Mouse (Mus musculus): ENCODE measurements around the gene Rgs1. TPM values are rescaled to one million over a fixed set of nuclear protein-coding genes. Genes with fewer than 3 reads are reported as not detected.

Gene Rgs1
- not detected in 2 replicates for polyA plus RNA-seq (2015; fragmentation: Nextera tagmentation; extraction: Ambion mirVana)

DNA sequence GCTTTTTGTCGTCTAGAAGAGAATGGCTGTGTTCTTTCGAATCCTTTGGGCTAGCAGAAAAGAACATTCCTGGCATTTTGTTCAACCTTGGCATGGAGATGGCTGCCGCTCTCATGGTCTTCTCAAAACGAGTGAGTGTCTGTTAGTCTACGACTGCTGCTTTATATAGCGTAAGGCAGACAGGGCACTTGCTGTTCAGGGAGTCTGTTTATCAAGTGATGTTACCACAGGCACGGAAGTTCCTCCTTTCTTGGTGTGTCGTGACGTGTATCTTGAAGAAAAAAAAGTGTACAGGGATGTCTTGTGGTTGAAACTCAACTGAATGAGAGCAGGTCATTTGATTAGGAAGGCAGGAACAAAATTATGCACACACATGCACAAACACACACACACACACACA lies at the start of gene Rgs1:
TSS of gene Rgs1 (minus strand) at position 320 of the 400 bp plus-strand sequence.
- Histone ChIP-seq H3K27ac (replicated peaks) (no peak within 1 kb of the TSS), H3K27me3 (no peaks in the 10 kb centered on the region), H3K9me3 (no peaks in the 10 kb centered on the region), H3K4me1 (replicated peaks) (no peaks in the 10 kb centered on the region), H3K36me3 (no peaks in the 10 kb centered on the region), H3K4me2 (no peak within 1 kb of the TSS), H3K9ac (no peak within 1 kb of the TSS), H3K4me3 (no peak within 1 kb of the TSS)
- no peak for ATAC-seq (ENCODE audit: low read depth)
- WGBS, result 72% methylated on average over 9 of the region's 9 CpGs

DNA sequence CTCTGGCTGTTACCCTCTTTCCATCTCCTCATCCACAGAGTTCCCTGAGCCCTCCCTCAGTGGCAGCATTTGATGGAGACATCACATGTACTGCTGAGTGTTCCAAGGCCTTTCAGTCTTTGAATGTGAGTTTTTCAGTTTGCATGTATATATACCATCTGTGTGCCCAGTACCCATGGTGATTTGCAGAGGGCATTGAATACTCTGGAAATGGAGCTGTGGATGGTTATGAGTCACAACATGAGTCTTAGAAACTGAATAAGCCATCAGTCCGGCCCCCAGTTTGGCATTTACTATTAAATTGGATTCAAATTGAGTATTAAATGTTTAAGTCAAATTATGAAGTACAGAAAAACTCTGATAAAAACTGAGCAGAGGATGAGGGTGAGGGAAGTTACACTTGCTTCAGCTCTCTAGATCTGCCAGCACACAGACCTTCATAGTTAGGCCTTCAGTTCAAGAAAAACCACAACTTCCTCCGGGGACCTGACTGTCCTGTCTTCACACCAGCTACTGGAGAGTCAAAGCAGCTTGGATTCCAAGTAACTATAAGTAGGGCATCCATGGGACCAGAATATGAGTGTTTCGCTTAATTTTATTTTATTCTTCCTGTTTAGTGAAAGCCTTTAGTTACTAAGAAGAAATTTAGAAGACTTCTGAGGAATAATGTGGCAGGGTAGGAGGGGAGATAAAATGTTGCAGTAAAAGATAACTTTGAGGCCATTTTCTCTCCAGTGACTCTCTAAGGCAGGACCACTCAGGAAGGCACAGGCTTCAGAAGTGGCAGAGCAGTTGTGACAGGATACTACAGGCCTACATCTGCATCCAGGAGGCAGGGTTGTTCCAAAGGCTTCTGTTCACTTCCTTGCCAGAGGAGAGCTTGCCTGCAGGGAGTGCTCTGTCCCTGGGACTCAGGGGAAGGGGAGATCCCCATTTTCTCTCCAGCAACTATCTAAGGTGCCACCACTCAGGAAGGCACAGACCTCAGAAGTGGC lies 34.3 kb upstream of the Rgs1 start:
- no peak overlapping the region for H3K4me2 ChIP-seq
- H3K36me3 ChIP-seq, result no peaks in the 10 kb centered on the region
- H3K27me3 ChIP-seq, result no peaks in the 10 kb centered on the region
- WGBS, result 84% methylated on average over 3 of the region's 3 CpGs
- H3K4me3 ChIP-seq, result no peak overlapping the region
- no peak for ATAC-seq (ENCODE audit: low read depth)
- H3K9ac ChIP-seq, result no peak overlapping the region
- H3K27ac ChIP-seq (replicated peaks), result no peak overlapping the region
- H3K9me3 ChIP-seq, result no peaks in the 10 kb centered on the region
- H3K4me1 ChIP-seq (replicated peaks), result no peaks in the 10 kb centered on the region

DNA sequence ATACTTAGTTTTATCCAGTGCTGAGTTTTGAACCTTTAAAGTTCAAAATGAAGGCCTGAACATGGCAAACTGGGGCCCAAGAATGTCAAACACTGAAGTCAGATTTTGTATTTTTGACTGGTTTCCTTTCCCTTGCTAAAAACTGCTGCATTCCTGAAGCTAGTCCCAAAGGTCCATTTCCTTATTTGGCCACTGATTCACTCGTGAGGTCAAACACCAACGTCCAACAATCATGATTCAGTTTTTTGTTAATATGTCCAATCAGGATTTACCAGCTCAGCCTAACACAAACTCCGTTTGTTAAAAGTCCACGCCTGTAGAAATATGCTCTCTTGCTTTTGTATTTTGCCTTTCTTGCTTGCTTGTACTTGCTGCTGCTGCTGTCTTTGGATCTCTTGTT lies 31.0 kb upstream of the Rgs1 start:
- H3K4me2 ChIP-seq, result no peak overlapping the region
- ATAC-seq (ENCODE audit: low read depth), result no peak

DNA sequence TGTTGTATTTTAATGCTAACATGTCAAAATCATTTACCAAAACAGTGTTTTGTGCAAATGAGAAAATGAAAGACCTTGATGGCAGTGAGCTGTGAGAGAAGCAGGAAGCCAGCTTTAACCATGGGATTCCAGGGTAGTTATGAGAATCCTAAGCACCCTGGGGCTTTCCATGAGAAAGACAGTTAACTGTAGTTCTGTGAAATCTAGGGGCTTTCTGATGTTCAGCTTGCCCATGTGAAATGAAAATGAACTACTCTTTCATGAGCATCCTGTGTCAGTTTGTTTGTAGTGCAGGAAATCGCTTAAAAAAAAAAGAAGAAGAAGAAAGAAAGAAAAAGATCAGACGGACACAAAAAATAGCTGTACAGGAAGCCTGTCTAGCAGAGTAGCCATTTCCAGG lies 23.9 kb upstream of the Rgs1 start:
- Histone ChIP-seq H3K27ac (replicated peaks) (no peak overlapping the region), H3K36me3 (no peaks in the 10 kb centered on the region), H3K4me2 (no peak overlapping the region), H3K9me3 (no peaks in the 10 kb centered on the region), H3K4me1 (replicated peaks) (no peaks in the 10 kb centered on the region), H3K9ac (no peak overlapping the region), H3K4me3 (no peak overlapping the region), H3K27me3 (no peaks in the 10 kb centered on the region)
- 86% methylated on average over 2 of the region's 2 CpGs for WGBS
- ATAC-seq (ENCODE audit: low read depth), result no peak

More for the DNA sequence above, 31.0 kb upstream of the Rgs1 start:
- Histone ChIP-seq H3K9me3 (no peaks in the 10 kb centered on the region), H3K9ac (no peak overlapping the region), H3K4me1 (replicated peaks) (no peaks in the 10 kb centered on the region), H3K27me3 (no peaks in the 10 kb centered on the region), H3K36me3 (no peaks in the 10 kb centered on the region), H3K27ac (replicated peaks) (no peak overlapping the region), H3K4me3 (no peak overlapping the region)
- WGBS, result 66% methylated on average over 4 of the region's 4 CpGs

DNA sequence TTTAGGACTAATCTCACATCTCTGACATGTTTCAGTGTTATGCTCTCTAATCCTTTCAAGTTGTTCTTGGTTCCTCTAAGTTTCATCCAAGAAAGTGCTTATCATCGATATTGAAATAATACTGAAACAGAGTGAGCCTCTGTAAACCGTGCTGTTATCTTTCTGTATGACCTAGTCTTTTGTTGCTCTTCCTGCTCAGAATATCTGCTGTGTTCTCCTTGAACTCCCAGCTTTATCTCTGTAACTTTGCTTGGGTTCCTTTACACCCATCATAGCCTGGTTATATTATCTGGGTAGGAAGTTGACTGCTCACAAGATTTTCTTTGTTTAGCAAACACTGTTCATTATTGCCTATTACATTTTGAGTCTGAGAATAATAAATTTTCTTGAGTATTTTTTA lies 20.1 kb upstream of the Rgs1 start:
- H3K4me2 ChIP-seq, result no peak overlapping the region
- 93% methylated on average over 2 of the region's 2 CpGs for WGBS

DNA sequence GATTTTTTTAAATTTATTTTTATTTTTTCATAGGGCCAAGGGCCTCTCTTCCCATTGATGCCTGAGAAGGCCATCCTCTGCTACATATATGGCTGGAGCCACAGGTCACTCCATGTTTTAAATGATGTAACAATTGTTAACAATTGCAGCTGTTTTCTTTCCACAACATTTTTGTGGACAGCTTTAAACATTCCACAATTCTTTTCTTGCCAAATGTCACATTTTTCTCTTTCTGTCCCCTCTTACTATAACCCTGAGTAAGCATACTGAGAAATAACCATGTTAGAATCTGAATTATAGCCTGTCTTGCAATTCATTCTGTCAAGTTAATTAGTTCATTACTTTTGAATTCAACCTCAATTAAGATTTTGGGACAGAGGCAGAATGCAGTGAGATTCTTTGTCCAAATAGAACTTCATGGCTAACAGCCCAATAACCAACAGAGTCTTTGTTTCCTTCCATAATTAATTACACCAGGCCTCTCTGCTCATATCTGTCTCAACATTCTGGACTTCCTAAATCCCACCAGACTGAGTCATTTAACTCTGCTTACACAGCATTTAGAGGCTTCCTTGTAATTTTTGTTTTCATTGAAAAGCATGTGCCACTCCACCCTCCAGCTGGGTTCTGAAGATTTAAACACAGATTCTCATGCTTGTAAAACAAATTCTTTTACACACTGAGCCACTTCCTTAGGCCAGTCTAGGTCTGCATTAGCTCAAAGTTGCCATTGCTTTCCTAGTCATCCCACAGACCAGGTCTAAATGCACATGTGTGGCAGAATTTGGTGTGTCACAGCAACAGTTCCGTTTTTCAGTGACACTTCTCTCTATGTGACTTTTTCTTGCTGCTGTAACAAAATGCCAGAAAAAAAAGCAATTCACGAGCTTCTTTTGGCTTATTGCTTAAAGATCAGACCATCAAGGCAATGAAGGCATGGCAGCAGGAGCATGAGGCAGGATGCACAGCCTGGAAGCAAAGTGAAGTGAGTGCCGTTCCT lies 18.7 kb upstream of the Rgs1 start:
- Histone ChIP-seq H3K27me3 (no peaks in the 10 kb centered on the region), H3K4me2 (no peak overlapping the region), H3K4me1 (replicated peaks) (no peaks in the 10 kb centered on the region), H3K4me3 (no peak overlapping the region), H3K9me3 (no peaks in the 10 kb centered on the region), H3K36me3 (no peaks in the 10 kb centered on the region), H3K27ac (replicated peaks) (no peak overlapping the region), H3K9ac (no peak overlapping the region)
- WGBS, result 74% methylated on average over 3 of the region's 3 CpGs
- ATAC-seq (ENCODE audit: low read depth), result no peak

More for the DNA sequence above, 20.1 kb upstream of the Rgs1 start:
- Histone ChIP-seq H3K9ac (no peak overlapping the region), H3K4me1 (replicated peaks) (no peaks in the 10 kb centered on the region), H3K27me3 (no peaks in the 10 kb centered on the region), H3K9me3 (no peaks in the 10 kb centered on the region), H3K36me3 (no peaks in the 10 kb centered on the region), H3K4me3 (no peak overlapping the region), H3K27ac (replicated peaks) (no peak overlapping the region)
- ATAC-seq (ENCODE audit: low read depth), result no peak

DNA sequence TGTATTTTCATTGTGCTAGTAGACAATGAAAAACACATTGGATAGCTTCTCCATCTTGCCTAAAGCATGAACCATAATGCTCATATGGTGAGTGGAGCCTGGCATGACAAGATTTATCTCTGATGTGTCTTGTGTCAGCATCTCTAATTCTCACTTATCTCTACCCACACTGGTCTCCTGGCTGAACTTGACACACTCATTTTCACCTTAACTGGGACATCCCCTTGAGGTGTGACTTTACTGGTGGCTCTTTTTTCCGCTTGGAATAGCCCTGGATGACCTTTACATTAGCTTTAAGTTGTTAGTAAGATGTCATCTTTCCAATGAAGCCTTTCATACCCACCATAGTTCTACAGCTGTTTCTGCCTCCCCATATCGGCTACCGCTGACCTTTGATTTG lies 15.0 kb upstream of the Rgs1 start:
- Histone ChIP-seq H3K4me3 (no peak overlapping the region), H3K27ac (replicated peaks) (no peak overlapping the region), H3K27me3 (no peaks in the 10 kb centered on the region), H3K4me2 (no peak overlapping the region), H3K9ac (no peak overlapping the region), H3K36me3 (no peaks in the 10 kb centered on the region), H3K9me3 (no peaks in the 10 kb centered on the region), H3K4me1 (replicated peaks) (no peaks in the 10 kb centered on the region)
- ATAC-seq (ENCODE audit: low read depth), result no peak
- 84% methylated on average over 3 of the region's 3 CpGs for WGBS

DNA sequence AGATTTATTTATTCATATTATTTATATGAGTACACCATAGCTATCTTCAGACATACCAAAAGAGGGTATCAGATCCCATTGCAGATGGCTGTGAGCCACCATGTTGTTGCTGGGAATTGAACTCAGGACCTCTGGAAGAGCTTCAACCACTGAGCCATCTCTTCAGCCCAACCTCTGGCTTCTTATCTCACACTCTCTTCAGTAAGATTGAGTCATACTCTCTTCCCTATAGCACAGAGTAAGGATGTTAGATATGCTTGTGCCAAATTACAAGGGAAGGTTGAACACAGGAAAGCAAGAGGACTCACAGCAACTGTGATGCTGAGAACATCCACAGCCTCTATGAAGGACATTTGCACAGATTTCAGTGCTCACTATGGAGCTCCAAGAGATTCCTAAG lies 13.0 kb upstream of the Rgs1 start:
- ATAC-seq (ENCODE audit: low read depth), result no peak
- H3K27ac ChIP-seq (replicated peaks), result no peak overlapping the region

DNA sequence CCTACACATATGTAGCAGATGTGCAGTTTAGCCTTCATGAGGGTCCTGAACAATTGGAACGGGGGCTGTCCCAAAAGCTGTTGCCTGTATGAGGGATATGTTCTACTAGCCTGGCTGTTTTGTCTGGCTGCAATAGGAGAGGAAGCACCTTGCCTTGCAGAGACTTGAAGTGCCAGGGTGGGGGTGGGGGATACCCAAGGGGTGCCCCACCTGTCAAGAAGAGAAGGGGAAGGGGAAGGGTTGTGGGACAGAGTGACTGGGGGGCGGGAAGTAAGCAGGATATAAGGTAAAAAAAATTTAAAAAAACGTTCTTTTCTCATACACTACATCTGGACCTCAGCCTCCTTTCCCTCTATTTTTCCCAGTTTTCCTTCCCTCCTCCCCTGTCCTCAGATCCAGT lies 9.7 kb upstream of the Rgs1 start:
- Histone ChIP-seq H3K27ac (replicated peaks) (no peak overlapping the region), H3K27me3 (no peaks in the 10 kb centered on the region), H3K9me3 (no peaks in the 10 kb centered on the region), H3K4me1 (replicated peaks) (no peaks in the 10 kb centered on the region), H3K36me3 (no peaks in the 10 kb centered on the region), H3K9ac (no peak overlapping the region), H3K4me2 (no peak overlapping the region), H3K4me3 (no peak overlapping the region)
- no peak for ATAC-seq (ENCODE audit: low read depth)
- 86% methylated on average over 3 of the region's 3 CpGs for WGBS

More for the DNA sequence above, 13.0 kb upstream of the Rgs1 start:
- Histone ChIP-seq H3K9ac (no peak overlapping the region), H3K4me1 (replicated peaks) (no peaks in the 10 kb centered on the region), H3K9me3 (no peaks in the 10 kb centered on the region), H3K4me3 (no peak overlapping the region), H3K27me3 (no peaks in the 10 kb centered on the region), H3K4me2 (no peak overlapping the region), H3K36me3 (no peaks in the 10 kb centered on the region)

DNA sequence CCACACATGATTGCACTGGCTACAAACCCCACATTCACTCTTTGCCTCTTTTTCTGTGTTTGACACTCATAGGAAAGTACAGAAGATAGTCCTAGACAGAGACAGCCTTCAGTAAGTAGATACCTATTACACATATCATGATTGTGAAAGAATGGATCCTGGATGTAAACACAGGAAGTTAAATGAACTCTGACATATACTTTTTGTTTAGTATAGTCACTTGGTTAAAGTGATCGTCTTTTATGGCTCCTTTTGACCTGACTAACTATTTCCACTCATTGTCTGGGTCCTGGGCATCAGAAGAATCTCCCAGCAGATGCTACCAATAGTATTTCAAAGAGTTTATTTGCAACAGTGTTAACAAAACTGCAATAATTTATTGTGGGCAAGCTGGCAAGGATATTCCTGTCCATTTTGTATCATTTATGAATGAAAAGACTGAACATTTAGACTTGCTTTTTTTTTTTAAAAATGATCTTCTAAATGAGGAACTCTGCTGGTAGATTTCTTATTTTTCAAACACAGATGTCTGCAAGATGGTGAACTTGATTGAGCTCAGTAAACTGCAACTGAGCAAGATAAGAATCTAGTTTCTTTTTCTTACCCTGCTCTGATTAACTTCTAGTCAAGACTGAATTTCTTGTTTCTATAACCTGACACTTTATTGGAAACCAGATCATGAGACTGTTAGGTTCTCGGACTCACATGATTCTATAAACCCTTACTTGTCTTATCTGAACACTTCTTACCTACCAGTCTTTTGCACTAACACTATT lies 7.7 kb upstream of the Rgs1 start:
- H3K4me1 ChIP-seq (replicated peaks), result no peaks in the 10 kb centered on the region
- no peaks in the 10 kb centered on the region for H3K27me3 ChIP-seq
- H3K9ac ChIP-seq, result no peak overlapping the region
- no peak overlapping the region for H3K4me3 ChIP-seq
- no peak for ATAC-seq (ENCODE audit: low read depth)
- no peak overlapping the region for H3K4me2 ChIP-seq
- 70% methylated on average over 2 of the region's 2 CpGs for WGBS
- H3K9me3 ChIP-seq, result no peaks in the 10 kb centered on the region
- H3K36me3 ChIP-seq, result no peaks in the 10 kb centered on the region
- no peak overlapping the region for H3K27ac ChIP-seq (replicated peaks)

DNA sequence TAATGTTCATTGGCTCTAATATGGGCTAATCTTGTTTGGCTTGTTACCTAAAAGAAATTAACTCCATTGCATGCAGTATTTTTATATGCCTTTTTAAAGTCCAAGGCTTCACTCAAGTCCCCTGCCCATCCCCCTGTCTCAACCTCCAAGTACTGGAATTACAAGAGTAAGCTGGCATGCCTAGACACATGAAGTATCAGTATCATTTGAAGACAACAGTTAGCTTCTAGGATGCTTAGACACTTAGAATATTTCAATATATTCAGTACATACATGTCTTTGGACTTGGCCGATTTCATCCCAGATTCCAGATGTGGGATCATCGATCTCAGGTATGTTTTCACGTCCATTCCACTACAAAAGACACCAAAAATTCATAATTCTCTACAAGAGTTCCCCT lies 836 bp downstream of the Rgs1 start:
- Histone ChIP-seq H3K9ac (no peak overlapping the region), H3K36me3 (no peaks in the 10 kb centered on the region), H3K27ac (replicated peaks) (no peak overlapping the region), H3K4me1 (replicated peaks) (no peaks in the 10 kb centered on the region), H3K4me2 (no peak overlapping the region), H3K4me3 (no peak overlapping the region), H3K9me3 (no peaks in the 10 kb centered on the region), H3K27me3 (no peaks in the 10 kb centered on the region)
- ATAC-seq (ENCODE audit: low read depth), result no peak
- WGBS, result 88% methylated on average over 3 of the region's 3 CpGs
